Mouse (Mus musculus): ENCODE measurements at regions not wholly inside any gene's neighbourhood (a gene's known extent, or its start where the extent isn't known, plus 50 kb on each side); places are given as distances from the start of the nearest gene placed in this dataset.

DNA sequence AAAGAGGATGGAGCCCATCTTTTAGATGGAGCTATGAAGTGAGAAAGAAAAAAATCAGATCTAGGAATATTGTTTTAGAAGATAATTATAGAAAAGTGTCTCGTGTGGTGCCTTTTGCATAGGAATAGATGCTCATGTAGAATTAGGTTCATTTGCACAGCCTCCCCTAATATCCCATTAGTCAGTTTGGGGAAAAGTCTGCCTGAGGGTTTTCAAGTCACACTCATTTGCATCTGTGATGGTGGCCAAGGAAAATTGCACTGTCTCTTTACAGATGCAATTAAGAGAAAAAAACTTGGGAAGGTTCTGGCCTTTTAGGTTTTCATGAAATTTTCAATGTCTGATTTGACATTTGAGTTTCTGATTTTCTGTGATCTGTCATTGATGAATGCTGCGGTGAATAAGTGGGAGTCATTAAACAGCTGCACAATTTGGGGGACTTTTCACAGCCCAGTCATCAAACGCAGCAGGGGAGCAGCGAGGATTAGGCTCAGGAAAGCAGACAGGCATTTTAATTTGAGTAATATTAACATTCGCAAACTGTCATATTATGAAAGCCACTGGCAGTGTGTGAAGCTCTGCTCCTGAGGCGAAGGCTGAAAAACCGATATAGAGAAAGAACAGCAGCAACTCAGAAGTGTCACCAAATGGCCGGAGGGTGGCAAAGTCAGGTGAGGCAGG is 281.5 kb upstream of the Cxadr start:
- DNase-seq (ENCODE audit: low spot score in 2 of 2): no peak

DNA sequence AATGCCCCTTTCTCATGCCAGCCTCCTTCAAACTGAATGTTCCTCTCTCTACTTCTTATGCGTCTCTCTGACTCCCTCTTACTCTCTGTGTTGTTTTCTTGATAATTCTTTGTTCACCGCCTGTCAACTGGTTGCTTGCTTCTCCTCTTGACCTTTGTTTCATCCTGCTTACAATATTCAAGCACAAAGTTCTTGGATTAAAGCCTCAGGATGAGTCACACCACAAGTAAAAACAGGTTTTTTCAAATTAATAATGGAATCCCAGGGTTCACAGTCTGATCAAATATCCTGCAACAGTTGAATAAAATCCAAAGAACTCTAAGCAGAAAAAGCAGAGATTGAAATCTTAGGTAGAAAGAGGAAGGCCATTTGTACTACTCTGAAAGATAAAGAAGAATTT is 285.9 kb upstream of the Cxadr start:
- no peak for DNase-seq (ENCODE audit: low spot score in 2 of 2)

- no peak for DNase-seq (ENCODE audit: low spot score in 2 of 2)
Measured at GRCm38 (mm10) chr16:78013049-78013819, 288.1 kb upstream of the Cxadr start.

DNA sequence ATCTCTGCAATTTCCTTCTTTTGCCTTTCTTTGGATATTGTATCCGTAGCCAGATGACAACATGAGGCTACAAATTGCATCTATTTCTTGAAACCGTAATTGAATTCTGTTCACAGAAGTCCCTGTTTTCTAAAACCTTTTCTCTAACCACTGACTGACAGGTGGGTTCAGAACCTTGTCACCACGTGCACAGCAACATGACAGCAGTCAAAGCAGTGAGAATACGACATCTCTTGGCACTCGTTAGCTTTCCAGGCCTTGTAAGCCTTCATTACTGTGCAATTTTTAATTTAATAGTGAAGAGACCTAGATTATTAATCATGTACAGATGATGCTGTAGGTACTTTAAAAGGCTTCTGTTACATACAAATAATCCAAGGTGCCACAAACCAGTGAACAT is 297.3 kb upstream of the Cxadr start:
- DNase-seq (ENCODE audit: low spot score in 2 of 2): no peak

- no peak for DNase-seq (ENCODE audit: low spot score in 2 of 2)
Measured at GRCm38 (mm10) chr16:77992986-77993385, 308.3 kb upstream of the Cxadr start.

DNA sequence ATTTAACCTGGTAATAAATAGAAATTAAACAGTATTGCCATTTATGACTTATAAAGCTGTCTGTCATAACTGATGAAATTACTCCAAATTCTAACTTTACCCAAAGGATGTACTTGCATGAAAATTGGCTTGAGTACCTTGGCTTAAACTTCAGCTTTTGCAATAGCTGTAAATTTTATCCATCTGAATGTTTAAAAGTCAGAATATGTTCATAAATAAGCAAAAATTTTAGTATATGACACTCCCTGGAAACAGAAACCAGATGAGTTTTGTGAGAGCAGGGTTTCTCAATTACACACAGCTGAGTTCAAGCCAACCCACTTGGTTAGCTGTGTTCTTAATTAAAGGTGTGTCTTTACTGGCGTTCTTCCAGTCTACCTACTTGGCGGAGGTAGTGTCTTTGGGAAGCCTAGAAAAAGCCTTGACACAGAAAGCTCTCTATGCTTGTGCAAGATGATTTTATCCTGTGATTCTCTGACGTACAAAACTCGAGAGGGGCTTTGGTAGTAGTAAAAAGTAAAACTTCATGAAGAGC is 311.4 kb upstream of the Cxadr start:
- no peak for DNase-seq (ENCODE audit: low spot score in 2 of 2)

GRCm38 (mm10) chr16:77989139-77989538 is 312.1 kb upstream of the Cxadr start:
- no peak for DNase-seq (ENCODE audit: low spot score in 2 of 2)

GRCm38 (mm10) chr16:77986884-77987529 is 314.3 kb upstream of the Cxadr start:
- DNase-seq (ENCODE audit: low spot score in 2 of 2): no peak

DNA sequence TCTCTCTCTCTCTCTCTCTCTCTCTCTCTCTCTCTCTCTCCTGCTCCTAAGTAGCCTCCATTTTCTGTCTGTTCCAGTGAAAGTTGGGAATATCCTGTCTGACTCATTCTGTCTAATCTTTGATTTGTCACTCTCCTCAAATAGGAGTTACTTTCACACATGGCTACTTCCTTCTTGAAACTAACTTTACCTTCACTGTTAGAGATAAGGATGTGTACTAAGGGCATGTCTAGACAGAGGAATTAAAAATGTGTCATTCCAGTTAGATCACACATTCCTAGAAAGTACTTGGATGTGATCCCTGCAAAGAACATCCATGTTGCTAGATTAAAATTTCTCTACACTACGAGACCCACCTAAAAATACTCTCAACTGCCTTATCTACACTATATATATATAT is 346.9 kb upstream of the Gm11146 start:
- DNase-seq (ENCODE audit: low spot score in 2 of 2): no peak

- no peak for DNase-seq (ENCODE audit: low spot score in 2 of 2)
Measured at GRCm38 (mm10) chr16:77945442-77945841, 343.5 kb upstream of the Gm11146 start.

DNA sequence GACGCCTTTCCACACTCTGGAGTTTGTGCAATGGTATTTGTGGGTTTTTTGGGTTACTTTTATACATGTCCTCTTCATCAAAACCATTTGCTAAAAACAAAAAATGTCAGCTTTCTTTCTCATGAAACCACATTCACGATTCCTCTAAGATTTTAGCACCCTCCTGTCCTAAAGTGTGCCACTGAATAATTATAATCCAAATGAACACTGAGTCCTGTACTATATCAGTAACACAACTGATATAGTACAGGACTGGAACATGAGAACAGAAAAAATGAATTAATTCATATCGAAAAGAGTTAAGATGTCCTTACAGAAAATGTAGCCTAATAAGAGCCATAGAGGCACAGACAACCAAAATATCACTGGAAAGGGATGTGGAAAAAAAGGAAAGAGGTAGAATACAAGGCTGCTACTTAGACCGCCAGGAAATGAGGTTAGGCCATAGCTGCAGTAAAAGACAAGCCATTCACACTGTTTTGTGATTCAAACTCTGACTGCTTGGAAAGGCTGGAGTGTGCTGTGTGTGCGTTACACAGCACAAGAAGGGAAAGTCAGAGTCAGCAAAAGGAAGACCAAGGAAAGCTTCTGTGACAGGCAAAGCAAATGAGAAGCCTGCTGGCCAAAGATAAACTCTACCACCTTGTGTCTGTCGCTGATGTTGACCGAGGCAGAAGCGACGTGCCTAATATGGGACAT is 329.3 kb upstream of the Gm11146 start:
- no peak for DNase-seq (ENCODE audit: low spot score in 2 of 2)

DNA sequence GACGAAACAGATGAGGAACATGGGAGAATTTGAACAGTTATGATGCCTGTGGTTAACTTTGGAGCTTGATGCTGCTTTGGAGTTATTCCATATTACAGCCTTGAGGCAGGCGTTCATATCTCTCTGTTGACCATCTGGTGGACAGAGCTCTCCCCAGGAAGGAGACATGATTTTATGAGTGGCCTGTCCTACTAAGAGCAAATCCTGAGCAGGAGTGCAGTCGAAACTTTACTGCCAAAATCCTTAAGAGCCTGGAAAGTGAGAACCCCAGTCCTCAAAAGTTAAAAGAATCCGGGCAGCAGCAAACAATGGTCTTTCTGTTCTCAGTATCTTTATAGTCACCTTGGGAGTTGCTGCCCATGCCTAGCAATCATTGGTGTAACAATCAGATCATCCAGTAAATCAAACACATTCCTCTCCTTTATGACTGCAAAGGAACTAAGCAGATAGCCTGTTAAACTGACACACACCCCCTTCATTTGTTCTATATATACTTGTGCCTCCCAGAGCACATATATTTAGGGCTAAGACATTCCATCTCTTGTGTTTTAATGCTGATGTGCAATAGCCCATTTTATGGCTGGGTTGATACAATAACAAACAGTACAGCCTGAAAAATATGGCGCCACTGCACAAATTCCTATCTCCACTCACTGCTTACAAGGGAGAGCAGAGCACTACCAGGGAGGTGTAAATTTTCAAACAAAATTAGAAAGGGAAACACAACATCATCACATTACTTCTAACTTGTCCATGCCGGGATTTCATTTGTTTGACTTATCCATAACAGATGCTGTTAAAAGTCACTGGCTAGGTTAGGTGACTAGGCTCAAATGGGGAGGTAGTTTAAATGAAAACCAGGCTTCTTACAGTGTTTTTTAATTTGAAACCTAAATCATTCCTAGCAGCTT is 312.5 kb upstream of the Gm11146 start:
- DNase-seq (ENCODE audit: low spot score in 2 of 2): no peak

DNA sequence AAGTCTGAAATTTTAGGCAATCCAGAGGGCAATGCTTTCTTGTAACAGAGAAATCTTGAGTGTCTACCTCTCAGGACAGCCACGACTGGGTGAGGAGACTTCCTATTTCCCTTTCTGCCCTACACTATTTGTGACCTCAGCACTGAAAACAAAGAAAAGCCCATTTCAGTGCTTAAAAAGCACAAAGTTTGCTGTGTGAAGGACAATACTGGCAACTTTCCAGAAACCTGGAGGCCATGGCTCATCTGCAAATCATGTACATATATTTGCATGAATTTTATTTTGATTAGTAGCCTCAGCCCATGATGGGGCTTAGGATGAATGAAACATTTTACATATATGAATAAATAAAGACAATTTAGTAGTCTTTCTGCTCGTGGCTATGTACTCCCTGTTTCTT is 292.4 kb upstream of the Gm11146 start:
- no peak for DNase-seq (ENCODE audit: low spot score in 2 of 2)

GRCm38 (mm10) chr16:77893690-77894089 is 291.8 kb upstream of the Gm11146 start:
- no peak for DNase-seq (ENCODE audit: low spot score in 2 of 2)

GRCm38 (mm10) chr16:77892731-77893130 is 290.8 kb upstream of the Gm11146 start:
- DNase-seq (ENCODE audit: low spot score in 2 of 2): no peak

DNA sequence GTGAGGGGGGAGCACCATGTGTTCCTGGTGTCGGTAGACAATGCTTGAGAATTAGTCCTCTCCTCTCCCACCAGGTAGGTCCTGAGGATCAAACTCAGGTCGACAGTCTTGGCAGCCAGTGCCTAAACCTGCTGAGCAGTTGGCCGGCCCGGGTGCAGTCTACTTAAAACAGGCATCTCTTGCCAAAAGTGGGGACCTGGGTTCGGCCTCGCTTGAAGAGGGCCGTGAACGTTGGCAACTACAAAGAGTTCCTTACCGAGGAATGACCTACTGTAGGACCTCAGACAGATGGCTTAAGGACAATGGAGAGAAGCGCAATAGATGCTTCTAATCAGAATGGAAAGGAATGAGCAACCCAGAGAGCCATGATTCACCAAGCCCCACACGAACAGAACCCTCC is 287.5 kb upstream of the Gm11146 start:
- DNase-seq (ENCODE audit: low spot score in 2 of 2): no peak

DNA sequence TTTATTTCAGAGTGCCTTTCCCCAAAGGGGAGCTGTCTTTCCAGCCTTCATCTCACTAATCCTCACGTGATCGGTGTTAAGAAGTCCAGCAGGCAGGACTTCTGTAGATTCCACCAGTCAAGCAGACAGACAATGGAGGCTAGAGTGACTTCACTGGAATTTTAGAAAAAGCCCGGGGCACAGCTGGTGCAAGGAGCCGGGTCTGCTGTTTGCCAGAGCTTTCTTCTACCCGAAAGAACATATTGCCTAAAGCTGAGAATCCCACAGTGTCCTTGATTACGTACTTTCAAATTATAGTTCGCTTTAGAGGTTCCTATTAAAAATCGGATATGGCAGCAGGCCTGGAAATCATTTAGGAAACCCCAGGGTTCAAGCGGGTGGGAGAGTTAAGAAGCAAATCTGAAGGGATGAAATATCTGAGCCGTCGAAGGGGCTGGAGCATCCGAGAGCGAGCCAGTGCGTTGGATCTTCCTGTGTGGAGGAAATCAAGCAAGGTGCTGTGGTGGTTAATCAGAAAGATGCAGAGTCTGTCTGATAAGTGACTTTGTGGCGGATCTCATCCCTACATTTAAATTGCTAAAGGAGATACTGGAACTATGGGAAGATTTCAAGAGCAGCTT is 283.3 kb upstream of the Gm11146 start:
- DNase-seq (ENCODE audit: low spot score in 2 of 2): no peak

- no peak for DNase-seq (ENCODE audit: low spot score in 2 of 2)
Measured at GRCm38 (mm10) chr16:77884495-77884894, 282.6 kb upstream of the Gm11146 start.

DNA sequence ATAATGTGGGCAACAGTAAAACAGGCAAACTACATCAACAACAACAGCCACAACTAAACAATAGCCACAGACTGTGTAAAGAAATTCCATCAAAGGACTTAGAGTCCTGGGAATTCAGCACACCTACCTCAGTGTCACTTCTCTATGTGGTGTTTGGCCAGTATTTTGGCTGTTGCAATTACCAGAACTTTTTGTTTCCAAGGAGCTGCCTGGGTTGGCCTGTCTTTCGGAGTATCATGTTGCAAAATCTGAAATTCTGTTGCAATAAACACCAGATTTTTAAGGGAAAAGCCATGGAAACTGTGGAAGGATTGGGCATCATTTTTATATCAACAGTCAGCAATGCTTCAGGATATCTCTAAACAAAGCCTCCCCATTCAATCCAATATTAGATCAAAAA is 275.1 kb upstream of the Gm11146 start:
- DNase-seq (ENCODE audit: low spot score in 2 of 2): no peak

GRCm38 (mm10) chr16:77863246-77863645 is 261.4 kb upstream of the Gm11146 start:
- no peak for DNase-seq (ENCODE audit: low spot score in 2 of 2)
